Mouse (Mus musculus) liver, embryonic 14.5 days (tissue): ENCODE measurements around the gene Pax1.

Experiments
- CTCF ChIP-seq: IDR thresholded peaks from 2 replicates; pipeline ENCODE4 v1.5.1; 2016; ENCODE audit warnings: antibody characterized with exemption, low read depth, control low read depth
- EP300 ChIP-seq: IDR thresholded peaks from 2 replicates; pipeline ENCODE4 v1.6.1; 2016; ENCODE audit warnings: antibody characterized with exemption, low read depth

DNA sequence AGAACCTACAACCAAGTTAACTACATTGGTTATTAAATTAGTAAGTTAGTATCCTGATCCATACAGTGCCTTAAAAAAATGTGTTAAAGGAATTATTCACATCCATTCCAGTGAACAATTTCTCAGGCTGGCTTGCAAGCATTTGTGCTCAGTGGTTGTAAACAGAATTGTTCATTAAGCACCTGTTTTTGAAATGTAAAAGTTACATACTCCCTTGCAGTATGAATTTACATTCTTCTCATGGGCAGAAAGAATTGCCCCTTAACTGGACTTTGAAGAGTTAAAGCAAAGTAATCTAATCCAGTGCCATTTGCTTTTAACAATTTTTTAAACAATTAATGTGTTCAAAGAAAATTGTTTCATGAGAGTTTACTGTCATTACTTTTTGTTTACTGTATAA is 9.6 kb downstream of the Pax1 start:
- no peak for TF ChIP-seq CTCF
- TF ChIP-seq EP300, result no peak
